Mouse (Mus musculus) natural killer cell, adult 2 months (primary cell): ENCODE measurements around the gene Chmp3.

Source experiments
- DNase-seq, 2 experiments: peaks; one replicate each; pipeline ENCODE4 v3.0.0; 2022; ENCODE audit warnings: low spot score in 2 of 2

Gene Chmp3

GRCm38 (mm10) chr6:71609968-71610367 is 66.4 kb downstream of the Chmp3 start:
- no peak for DNase-seq

- no peak for DNase-seq
Measured at GRCm38 (mm10) chr6:71613225-71613624, 69.6 kb downstream of the Chmp3 start.

- DNase-seq = no peak
Measured at GRCm38 (mm10) chr6:71616959-71617358, 73.4 kb downstream of the Chmp3 start.

GRCm38 (mm10) chr6:71621551-71621950 is 78.0 kb downstream of the Chmp3 start:
- DNase-seq = no peak

- DNase-seq = no peak
Measured at GRCm38 (mm10) chr6:71621981-71622380, 78.4 kb downstream of the Chmp3 start.

- DNase-seq = no peak
Measured at GRCm38 (mm10) chr6:71624723-71625122, 81.1 kb downstream of the Chmp3 start.

GRCm38 (mm10) chr6:71625984-71626383 is 82.4 kb downstream of the Chmp3 start:
- no peak for DNase-seq

GRCm38 (mm10) chr6:71627325-71627724 is 83.7 kb downstream of the Chmp3 start:
- DNase-seq = no peak

- no peak for DNase-seq
Measured at GRCm38 (mm10) chr6:71631196-71631595, 87.6 kb downstream of the Chmp3 start.

- DNase-seq = no peak
Measured at GRCm38 (mm10) chr6:71631706-71632461, 88.3 kb downstream of the Chmp3 start.
